Comparison of ENCODE assay signal across 9 mouse cellular contexts in the genomic region with DNA sequence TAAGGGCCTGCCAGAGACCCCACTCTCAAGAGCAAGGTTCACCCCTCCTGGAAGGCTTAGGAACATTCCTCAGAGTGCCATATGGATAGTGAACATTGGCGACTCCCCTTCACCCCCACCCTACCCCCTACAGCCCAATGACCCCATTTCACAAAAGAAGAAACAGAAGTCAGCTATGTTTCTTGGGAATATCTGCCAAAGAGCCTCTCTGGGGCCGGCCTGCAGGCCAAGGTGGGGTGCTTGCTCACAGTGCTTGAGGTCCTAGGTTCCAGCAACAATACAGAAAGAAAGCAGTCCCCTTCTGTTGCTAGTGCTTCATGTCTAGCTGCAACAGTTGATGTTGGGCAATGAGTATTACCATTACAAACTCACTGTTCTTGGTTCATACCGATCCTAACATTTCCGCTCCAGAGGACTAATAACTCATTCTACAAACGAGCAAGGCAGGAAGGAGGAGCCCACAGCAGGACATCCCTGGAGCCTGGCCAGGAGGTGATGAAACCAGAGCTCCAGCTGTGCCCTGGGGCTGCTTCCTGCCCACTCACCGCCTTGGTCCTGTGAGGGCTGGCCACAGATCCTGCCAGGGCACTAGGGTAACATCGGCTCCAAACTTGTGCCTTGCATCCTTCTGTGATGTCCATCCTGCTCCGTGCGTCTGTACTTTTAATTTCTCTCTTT. TPM values are rescaled to one million over a fixed set of nuclear protein-coding genes. Genes with fewer than 3 reads are reported as not detected.
DNase-seq lines count a peak whose midpoint lies in the region; ATAC-seq and TF ChIP-seq lines count a peak whose summit lies in the region.
"Had no signal": no experiment of that assay in that cellular context is flagged by ENCODE, and none has a peak within 500 bp of the region (broad histone marks: within the 10 kb centered on the region; RNA-seq: fewer than 3 reads in every experiment).

No protein-coding gene starts in this region.

- peak overlapping the region; percentile 23; the same call in 1 of the 2 replicates for H3K4me3 ChIP-seq in layer of hippocampus, adult 2 months
- no peak overlapping the region for H3K4me3 ChIP-seq in lung, embryonic 14.5 days (ENCODE audit: low read depth, low read length)
- no peak overlapping the region for H3K4me3 ChIP-seq in midbrain, embryonic 11.5 days (ENCODE audit: low read depth, low read length)
- no peak overlapping the region for H3K4me3 ChIP-seq in hindbrain, embryonic 11.5 days (ENCODE audit: low read depth, low read length)

- H3K9ac ChIP-seq in lung, embryonic 14.5 days, result no peak overlapping the region
- no peak overlapping the region for H3K9ac ChIP-seq in midbrain, embryonic 11.5 days (ENCODE audit: low read length)
- H3K9ac ChIP-seq in hindbrain, embryonic 11.5 days (ENCODE audit: low read depth, low read length), result no peak overlapping the region

- 49% methylated on average over 9 of the region's 9 CpGs for WGBS in lung, embryonic 14.5 days
- WGBS in midbrain, embryonic 11.5 days, result 80% methylated on average over 9 of the region's 9 CpGs
- 77% methylated on average over 9 of the region's 9 CpGs for WGBS in hindbrain, embryonic 11.5 days

- H3K36me3 ChIP-seq in lung, embryonic 14.5 days (ENCODE audit: insufficient read depth), result peaks cover 5% of the 10 kb centered on the region; the same call in 1 of the 2 replicates
- H3K36me3 ChIP-seq in midbrain, embryonic 11.5 days (ENCODE audit: control insufficient read depth, insufficient read depth, low read length), result no peaks in the 10 kb centered on the region
- no peaks in the 10 kb centered on the region for H3K36me3 ChIP-seq in hindbrain, embryonic 11.5 days (ENCODE audit: control insufficient read depth, insufficient read depth, low read length)

- no peak for TF ChIP-seq CTCF in layer of hippocampus, adult 2 months (conservative IDR thresholded peaks at IDR 0.05)
- TF ChIP-seq CTCF in lung, embryonic 14.5 days (IDR thresholded peaks at IDR 0.05; ENCODE audit: low read depth), result no peak

- no peaks in the 10 kb centered on the region for H3K9me3 ChIP-seq in lung, embryonic 14.5 days (ENCODE audit: low read depth, low read length)
- H3K9me3 ChIP-seq in midbrain, embryonic 11.5 days (ENCODE audit: control insufficient read depth, low read length), result no peaks in the 10 kb centered on the region
- no peaks in the 10 kb centered on the region for H3K9me3 ChIP-seq in hindbrain, embryonic 11.5 days (ENCODE audit: control insufficient read depth, low read length)

- H3K27me3 ChIP-seq in lung, embryonic 14.5 days (ENCODE audit: insufficient read depth, low read length), result no peaks in the 10 kb centered on the region
- no peaks in the 10 kb centered on the region for H3K27me3 ChIP-seq in midbrain, embryonic 11.5 days (ENCODE audit: control insufficient read depth, insufficient read depth, low read length)
- H3K27me3 ChIP-seq in hindbrain, embryonic 11.5 days (ENCODE audit: control insufficient read depth, insufficient read depth, low read length), result no peaks in the 10 kb centered on the region

- peak overlapping the region; percentile 78 for H3K27ac ChIP-seq in layer of hippocampus, adult 2 months
- H3K27ac ChIP-seq in lung, embryonic 14.5 days (ENCODE audit: low read depth), result peak overlapping the region; percentile 54; the same call in 1 of the 2 replicates
- H3K27ac ChIP-seq in midbrain, embryonic 11.5 days (ENCODE audit: low read depth, low read length), result no peak overlapping the region
- no peak overlapping the region for H3K27ac ChIP-seq in hindbrain, embryonic 11.5 days (ENCODE audit: low read depth, low read length)
- H3K27ac ChIP-seq: macrophage had no signal

- peak; percentile 51 for ATAC-seq in common myeloid progenitor, adult 5-6 weeks (replicated peaks; ENCODE audit: low read depth, poor library complexity, severe bottlenecking)
- ATAC-seq in lung, embryonic 14.5 days (ENCODE audit: insufficient read depth), result no peak
- no peak for ATAC-seq in midbrain, embryonic 11.5 days (ENCODE audit: low FRiP score)
- ATAC-seq in hindbrain, embryonic 11.5 days (ENCODE audit: low FRiP score), result no peak

- no peak overlapping the region for H3K4me2 ChIP-seq in lung, embryonic 14.5 days
- H3K4me2 ChIP-seq in midbrain, embryonic 11.5 days, result no peak overlapping the region
- H3K4me2 ChIP-seq in hindbrain, embryonic 11.5 days (replicated peaks; ENCODE audit: low read depth, low read length), result no peak overlapping the region

- no peak for DNase-seq in layer of hippocampus, adult 2 months (ENCODE audit: low spot score in 2 of 2)
- DNase-seq in layer of hippocampus, postnatal 14 days (ENCODE audit: low spot score in 2 of 2), result no peak
- DNase-seq in adrenal gland, adult (ENCODE audit: inconsistent age in 2 of 2, low spot score in 1 of 2), result peak; percentile 96 to 98
- peak; percentile 78 for DNase-seq in lung, embryonic 14.5 days
- no peak for DNase-seq in midbrain, embryonic 11.5 days (ENCODE audit: low spot score, missing footprints)
- no peak for DNase-seq in hindbrain, embryonic 11.5 days (ENCODE audit: low spot score)
- no peak for DNase-seq in embryo, embryonic 10.5 days (ENCODE audit: low spot score)

- H3K4me1 ChIP-seq in lung, embryonic 14.5 days (ENCODE audit: insufficient read depth), result peaks cover 11% of the 10 kb centered on the region; the same call in 1 of the 2 replicates
- H3K4me1 ChIP-seq in midbrain, embryonic 11.5 days (ENCODE audit: control insufficient read depth, insufficient read depth, low read length), result peaks cover 18% of the 10 kb centered on the region
- peaks cover 3% of the 10 kb centered on the region for H3K4me1 ChIP-seq in hindbrain, embryonic 11.5 days (replicated peaks; ENCODE audit: control insufficient read depth, insufficient read depth, low read length)

RNA-seq across cellular contexts. Expression of gene Slc25a29, which starts 3.6 kb away (rescaled TPM):
- 10 to 100 TPM; 21.7 to 23.3 TPM for total RNA-seq in layer of hippocampus, adult 2 months (2021)
- 10 to 100 TPM; 17.2 to 20.1 TPM for total RNA-seq in layer of hippocampus, postnatal 14 days (2021)
- total RNA-seq in common myeloid progenitor, adult 5-6 weeks (2017), result 0.78 TPM in 1 of 2 replicates, not detected in the other
- 8.7 and 9.0 TPM in 2 replicates for polyA plus RNA-seq in lung, embryonic 14.5 days (2014; fragmentation: Nextera tagmentation; extraction: Ambion mirVana)
- polyA plus RNA-seq in midbrain, embryonic 11.5 days (2014; fragmentation: Nextera tagmentation; extraction: Ambion mirVana), result 11.2 and 13.0 TPM in 2 replicates
- polyA plus RNA-seq in hindbrain, embryonic 11.5 days (2014; fragmentation: Nextera tagmentation; extraction: Ambion mirVana), result 10.5 and 12.0 TPM in 2 replicates

RNA-seq across cellular contexts. Expression of gene Slc25a47, which starts 3.7 kb away (rescaled TPM):
- total RNA-seq in layer of hippocampus, adult 2 months (2021), result 1 to 10 TPM; 9.2 to 9.6 TPM
- 10 to 100 TPM; 10.2 to 11.5 TPM for total RNA-seq in layer of hippocampus, postnatal 14 days (2021)
- 8.3 and 10.4 TPM in 2 replicates for total RNA-seq in common myeloid progenitor, adult 5-6 weeks (2017)
- polyA plus RNA-seq in lung, embryonic 14.5 days (2014; fragmentation: Nextera tagmentation; extraction: Ambion mirVana), result 11.9 and 12.6 TPM in 2 replicates
- polyA plus RNA-seq in midbrain, embryonic 11.5 days (2014; fragmentation: Nextera tagmentation; extraction: Ambion mirVana), result 9.8 TPM in 2 replicates
- polyA plus RNA-seq in hindbrain, embryonic 11.5 days (2014; fragmentation: Nextera tagmentation; extraction: Ambion mirVana), result 9.3 and 10.1 TPM in 2 replicates

RNA-seq across cellular contexts. Expression of gene Yy1, which starts 39.3 kb away (rescaled TPM):
- 10 to 100 TPM; 45.0 to 53.7 TPM for total RNA-seq in layer of hippocampus, adult 2 months (2021)
- 10 to 100 TPM; 45.2 to 53.7 TPM for total RNA-seq in layer of hippocampus, postnatal 14 days (2021)
- 65.9 and 74.4 TPM in 2 replicates for total RNA-seq in common myeloid progenitor, adult 5-6 weeks (2017)
- 24.3 and 26.3 TPM in 2 replicates for polyA plus RNA-seq in lung, embryonic 14.5 days (2014; fragmentation: Nextera tagmentation; extraction: Ambion mirVana)
- 19.0 and 19.5 TPM in 2 replicates for polyA plus RNA-seq in midbrain, embryonic 11.5 days (2014; fragmentation: Nextera tagmentation; extraction: Ambion mirVana)
- 17.4 and 21.1 TPM in 2 replicates for polyA plus RNA-seq in hindbrain, embryonic 11.5 days (2014; fragmentation: Nextera tagmentation; extraction: Ambion mirVana)

Comparison
In these comparisons a context has a peak if more than half of its experiments do, and no peak if none do; other contexts are left out.
1. DNase-seq: peak in adrenal gland, adult (2 of 2) and lung, embryonic 14.5 days (single experiment); none in layer of hippocampus, adult 2 months (0 of 2), layer of hippocampus, postnatal 14 days (0 of 2), midbrain, embryonic 11.5 days (single experiment), hindbrain, embryonic 11.5 days (single experiment) and embryo, embryonic 10.5 days (single experiment).
2. H3K27ac ChIP-seq: peak in layer of hippocampus, adult 2 months (single experiment) and lung, embryonic 14.5 days (single experiment); none in midbrain, embryonic 11.5 days (single experiment) and hindbrain, embryonic 11.5 days (single experiment).
3. RNA of gene Slc25a29, which starts 3.6 kb away (total RNA-seq): 21.7 to 23.3 TPM in layer of hippocampus, adult 2 months and 17.2 to 20.1 TPM in layer of hippocampus, postnatal 14 days; 0.78 TPM in common myeloid progenitor, adult 5-6 weeks; every median in the first group is over 10 times any median in the second.